Mouse (Mus musculus): ENCODE data around the gene Hs6st3. TPM values are rescaled to one million over a fixed set of nuclear protein-coding genes. Genes with fewer than 3 reads are reported as not detected.

Gene Hs6st3
- total and polyA plus RNA-seq, 2 experiments from 2014 or later = not detected

DNA sequence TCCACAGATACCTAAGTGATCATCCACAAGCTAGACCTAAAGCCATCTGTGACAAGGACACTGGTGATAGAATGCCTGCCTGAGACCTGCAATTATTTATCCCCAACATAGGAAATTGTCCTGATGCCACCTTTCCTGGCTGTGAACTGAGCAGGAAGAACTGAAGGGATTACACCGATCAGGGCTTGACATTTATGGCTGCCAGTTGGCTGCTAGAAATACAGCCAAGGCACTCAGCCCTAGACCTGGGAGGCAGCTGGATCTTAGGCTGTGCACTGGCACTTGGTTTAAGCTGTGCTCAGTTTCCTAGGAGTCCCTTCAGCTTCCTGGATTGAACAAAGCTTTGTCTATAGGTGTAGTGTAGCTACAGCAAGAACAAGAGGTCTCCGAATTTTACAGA, 518.8 kb downstream of the Hs6st3 start:
- no peak for DNase-seq (ENCODE audit: low spot score)
- Histone ChIP-seq H3K27ac (ENCODE audit: low read depth) (no peak overlapping the region), H3K4me3 (ENCODE audit: low read depth, low read length) (no peak overlapping the region), H3K4me2 (ENCODE audit: low read depth, low read length) (no peak overlapping the region), H3K36me3 (replicated peaks; ENCODE audit: control insufficient read depth, insufficient read depth, low read length) (no peaks in the 10 kb centered on the region), H3K27me3 (ENCODE audit: control insufficient read depth, insufficient read depth, low read length) (no peaks in the 10 kb centered on the region), H3K9me3 (replicated peaks; ENCODE audit: control insufficient read depth, low read length) (no peaks in the 10 kb centered on the region), H3K4me1 (ENCODE audit: control insufficient read depth, insufficient read depth) (no peaks in the 10 kb centered on the region), H3K9ac (replicated peaks; ENCODE audit: low read depth, low read length) (no peak overlapping the region)
- no peak for TF ChIP-seq CTCF (IDR thresholded peaks at IDR 0.05; ENCODE audit: low read depth)
- no peak for TF ChIP-seq EP300 (IDR thresholded peaks at IDR 0.05; ENCODE audit: low read depth)
- WGBS = 76% methylated on average over 2 of the region's 2 CpGs
- no peak for ATAC-seq (ENCODE audit: insufficient read depth, low read depth)

DNA sequence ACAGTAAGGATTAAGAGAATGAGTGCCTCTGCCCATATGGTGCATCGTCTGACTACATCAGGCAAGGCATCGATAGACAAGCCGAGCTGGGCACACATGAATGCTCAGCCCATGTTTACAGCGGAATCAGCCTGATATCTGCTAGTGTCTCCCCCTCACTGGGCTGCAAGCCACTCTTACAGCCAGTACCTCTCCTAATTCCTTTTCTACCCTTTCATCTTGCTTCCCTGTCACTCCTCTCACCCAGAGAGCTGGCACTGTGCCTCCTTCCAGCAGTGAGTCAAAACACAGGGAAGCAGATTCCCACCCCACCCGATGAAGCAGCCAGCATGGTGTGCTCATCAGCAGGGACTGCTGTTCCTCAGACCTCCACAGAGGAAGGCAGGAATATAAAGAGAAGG, 527.6 kb downstream of the Hs6st3 start:
- ATAC-seq (ENCODE audit: insufficient read depth, low read depth) = no peak

DNA sequence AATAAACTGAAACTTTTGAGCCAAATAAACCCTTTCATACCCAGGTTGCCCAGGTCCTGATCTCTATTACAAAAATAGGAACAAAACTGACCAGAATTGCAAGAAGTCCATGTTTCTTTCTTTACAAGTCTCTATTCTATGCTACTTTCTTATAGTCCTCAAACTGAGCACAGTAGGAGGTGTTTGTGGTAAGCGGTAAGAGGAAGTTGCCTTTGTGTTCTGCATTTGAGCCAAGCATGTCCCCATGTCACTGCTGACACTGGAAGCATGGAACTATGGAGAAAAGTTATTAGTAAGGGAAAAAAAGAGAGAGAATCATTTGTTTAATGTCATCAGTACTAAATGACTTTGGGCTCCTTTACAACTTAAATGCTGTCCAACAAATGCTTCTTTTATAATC, 529.3 kb downstream of the Hs6st3 start:
- H3K27me3 ChIP-seq (ENCODE audit: control insufficient read depth, insufficient read depth, low read length) = no peaks in the 10 kb centered on the region
- H3K4me2 ChIP-seq (ENCODE audit: low read depth, low read length) = no peak overlapping the region
- H3K36me3 ChIP-seq (replicated peaks; ENCODE audit: control insufficient read depth, insufficient read depth, low read length) = no peaks in the 10 kb centered on the region
- H3K9me3 ChIP-seq (replicated peaks; ENCODE audit: control insufficient read depth, low read length) = no peaks in the 10 kb centered on the region
- TF ChIP-seq CTCF (IDR thresholded peaks at IDR 0.05; ENCODE audit: low read depth) (no peak), EP300 (IDR thresholded peaks at IDR 0.05; ENCODE audit: low read depth) (no peak)
- no peak for ATAC-seq (ENCODE audit: insufficient read depth, low read depth)
- DNase-seq (ENCODE audit: low spot score) = no peak
- no peak overlapping the region for H3K4me3 ChIP-seq (ENCODE audit: low read depth, low read length)
- no peak overlapping the region for H3K27ac ChIP-seq (ENCODE audit: low read depth)
- WGBS = 83% methylated on average over 1 of the region's 1 CpGs
- no peak overlapping the region for H3K9ac ChIP-seq (replicated peaks; ENCODE audit: low read depth, low read length)
- no peaks in the 10 kb centered on the region for H3K4me1 ChIP-seq (ENCODE audit: control insufficient read depth, insufficient read depth)

More for the DNA sequence above, 527.6 kb downstream of the Hs6st3 start:
- TF ChIP-seq EP300 (IDR thresholded peaks at IDR 0.05; ENCODE audit: low read depth) (no peak), CTCF (IDR thresholded peaks at IDR 0.05; ENCODE audit: low read depth) (no peak)
- no peak for DNase-seq (ENCODE audit: low spot score)
- Histone ChIP-seq H3K9me3 (replicated peaks; ENCODE audit: control insufficient read depth, low read length) (no peaks in the 10 kb centered on the region), H3K4me1 (ENCODE audit: control insufficient read depth, insufficient read depth) (no peaks in the 10 kb centered on the region), H3K4me2 (ENCODE audit: low read depth, low read length) (no peak overlapping the region), H3K4me3 (ENCODE audit: low read depth, low read length) (no peak overlapping the region), H3K9ac (replicated peaks; ENCODE audit: low read depth, low read length) (no peak overlapping the region), H3K27me3 (ENCODE audit: control insufficient read depth, insufficient read depth, low read length) (no peaks in the 10 kb centered on the region), H3K36me3 (replicated peaks; ENCODE audit: control insufficient read depth, insufficient read depth, low read length) (no peaks in the 10 kb centered on the region), H3K27ac (ENCODE audit: low read depth) (no peak overlapping the region)
- 52% methylated on average over 5 of the region's 5 CpGs for WGBS

DNA sequence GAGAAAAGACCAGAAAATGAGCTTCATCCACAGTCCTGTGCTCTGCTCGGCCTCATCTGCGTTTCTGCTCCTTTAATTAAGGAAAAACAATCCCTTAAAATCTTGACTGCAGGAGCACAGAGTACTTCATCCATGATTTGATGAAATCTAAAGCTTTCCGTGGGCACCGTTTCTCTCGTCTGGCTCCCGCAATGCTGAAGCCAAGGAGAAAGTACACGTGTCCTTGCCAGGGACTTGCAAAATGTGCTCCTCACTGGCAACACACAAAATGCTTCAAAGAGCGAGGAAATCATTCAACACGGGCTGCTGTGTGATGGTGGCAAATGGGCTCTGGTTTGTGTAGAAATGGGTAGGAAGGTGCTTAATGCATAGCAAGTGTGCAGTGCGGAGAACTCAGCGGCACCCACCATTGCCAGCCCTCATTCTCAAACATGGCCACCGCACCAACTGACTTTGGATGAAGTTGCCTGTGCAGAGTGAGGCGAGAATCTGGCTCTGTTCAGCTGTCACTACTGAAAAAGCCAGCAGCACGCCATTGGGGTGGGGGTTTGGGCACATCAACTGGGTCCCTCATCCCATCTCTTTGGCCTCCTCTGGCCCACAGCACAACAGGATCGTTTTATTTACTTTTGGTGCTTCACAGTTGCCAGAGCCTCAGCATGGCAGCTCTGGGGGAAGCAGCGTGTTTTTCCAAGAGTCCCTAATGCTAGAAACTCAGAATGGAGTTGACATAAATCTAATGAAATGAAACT, 532.9 kb downstream of the Hs6st3 start:
- Histone ChIP-seq H3K4me1 (ENCODE audit: control insufficient read depth, insufficient read depth) (no peaks in the 10 kb centered on the region), H3K9ac (replicated peaks; ENCODE audit: low read depth, low read length) (no peak overlapping the region), H3K9me3 (replicated peaks; ENCODE audit: control insufficient read depth, low read length) (no peaks in the 10 kb centered on the region), H3K36me3 (replicated peaks; ENCODE audit: control insufficient read depth, insufficient read depth, low read length) (no peaks in the 10 kb centered on the region), H3K4me3 (ENCODE audit: low read depth, low read length) (no peak overlapping the region), H3K4me2 (ENCODE audit: low read depth, low read length) (no peak overlapping the region), H3K27ac (ENCODE audit: low read depth) (no peak overlapping the region), H3K27me3 (ENCODE audit: control insufficient read depth, insufficient read depth, low read length) (no peaks in the 10 kb centered on the region)
- ATAC-seq (ENCODE audit: insufficient read depth, low read depth) (no peak), DNase-seq (ENCODE audit: low spot score) (no peak)
- TF ChIP-seq EP300 (IDR thresholded peaks at IDR 0.05; ENCODE audit: low read depth) (no peak), CTCF (IDR thresholded peaks at IDR 0.05; ENCODE audit: low read depth) (no peak)
- 80% methylated on average over 16 of the region's 16 CpGs for WGBS

- ATAC-seq (ENCODE audit: insufficient read depth, low read depth) (no peak), DNase-seq (ENCODE audit: low spot score) (no peak)
- WGBS = 82% methylated on average over 11 of the region's 11 CpGs
- Histone ChIP-seq H3K36me3 (replicated peaks; ENCODE audit: control insufficient read depth, insufficient read depth, low read length) (no peaks in the 10 kb centered on the region), H3K4me1 (ENCODE audit: control insufficient read depth, insufficient read depth) (no peaks in the 10 kb centered on the region), H3K9me3 (replicated peaks; ENCODE audit: control insufficient read depth, low read length) (no peaks in the 10 kb centered on the region), H3K27me3 (ENCODE audit: control insufficient read depth, insufficient read depth, low read length) (no peaks in the 10 kb centered on the region), H3K27ac (ENCODE audit: low read depth) (no peak overlapping the region), H3K4me2 (ENCODE audit: low read depth, low read length) (no peak overlapping the region), H3K4me3 (ENCODE audit: low read depth, low read length) (no peak overlapping the region), H3K9ac (replicated peaks; ENCODE audit: low read depth, low read length) (no peak overlapping the region)
- TF ChIP-seq EP300 (IDR thresholded peaks at IDR 0.05; ENCODE audit: low read depth) (no peak), CTCF (IDR thresholded peaks at IDR 0.05; ENCODE audit: low read depth) (no peak)
Observed at GRCm38 (mm10) chr14:119678574-119678973, 540.4 kb downstream of the Hs6st3 start.

DNA sequence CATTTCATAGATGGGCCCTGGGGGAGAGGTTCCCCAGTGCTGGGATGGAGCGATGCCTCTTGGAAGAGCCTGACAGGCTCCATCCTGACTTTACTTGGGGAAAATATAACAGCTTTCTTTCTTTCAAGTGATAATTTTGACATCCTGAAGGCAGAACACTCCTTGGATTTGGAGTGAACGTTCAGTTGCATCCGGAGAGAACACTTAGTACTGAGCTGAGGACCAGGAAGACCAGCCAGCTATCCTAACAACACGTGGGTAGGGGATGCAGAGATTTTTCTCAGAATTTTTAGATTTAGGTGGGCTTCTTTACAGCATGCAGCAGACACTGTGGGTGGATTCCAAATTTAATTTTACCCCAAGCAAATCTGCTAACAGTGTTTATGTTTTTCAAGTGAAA, 541.9 kb downstream of the Hs6st3 start:
- no peaks in the 10 kb centered on the region for H3K4me1 ChIP-seq (ENCODE audit: control insufficient read depth, insufficient read depth)
- H3K27ac ChIP-seq (ENCODE audit: low read depth) = no peak overlapping the region
- no peak overlapping the region for H3K4me3 ChIP-seq (ENCODE audit: low read depth, low read length)
- H3K4me2 ChIP-seq (ENCODE audit: low read depth, low read length) = no peak overlapping the region
- 79% methylated on average over 4 of the region's 4 CpGs for WGBS
- no peaks in the 10 kb centered on the region for H3K27me3 ChIP-seq (ENCODE audit: control insufficient read depth, insufficient read depth, low read length)
- no peak for ATAC-seq (ENCODE audit: insufficient read depth, low read depth)
- no peaks in the 10 kb centered on the region for H3K36me3 ChIP-seq (replicated peaks; ENCODE audit: control insufficient read depth, insufficient read depth, low read length)
- TF ChIP-seq CTCF (IDR thresholded peaks at IDR 0.05; ENCODE audit: low read depth) (no peak), EP300 (IDR thresholded peaks at IDR 0.05; ENCODE audit: low read depth) (no peak)
- no peak for DNase-seq (ENCODE audit: low spot score)
- no peak overlapping the region for H3K9ac ChIP-seq (replicated peaks; ENCODE audit: low read depth, low read length)
- H3K9me3 ChIP-seq (replicated peaks; ENCODE audit: control insufficient read depth, low read length) = no peaks in the 10 kb centered on the region
